Mouse (Mus musculus) testis, adult 2 months (tissue): Measurements from ENCODE around the gene Olfr70. TPM values are rescaled to one million over a fixed set of nuclear protein-coding genes. Genes with fewer than 3 reads are reported as not detected.

Experiments
- H3K27ac ChIP-seq: fragments of 200-500 bp; 2 replicates; pipeline ENCODE4 v1.5.1; 2012; ENCODE audit warnings: low read depth, low read length; ENCODE audit not compliant: control insufficient read depth, insufficient read depth
- H3K27me3 ChIP-seq: fragments of 200-500 bp; 2 replicates; pipeline ENCODE4 v1.6.1; 2012; ENCODE audit warnings: mild to moderate bottlenecking, low read length, moderate library complexity; ENCODE audit not compliant: control insufficient read depth, insufficient read depth
- H3K36me3 ChIP-seq: fragments of 200-500 bp; 2 replicates; pipeline ENCODE4 v1.6.1; 2012; ENCODE audit warnings: mild to moderate bottlenecking, low read length; ENCODE audit not compliant: control insufficient read depth, insufficient read depth
- H3K4me1 ChIP-seq: fragments of 200-500 bp; 2 replicates; pipeline ENCODE4 v1.6.1; 2012; ENCODE audit warnings: low read length; ENCODE audit not compliant: control insufficient read depth, insufficient read depth
- H3K4me3 ChIP-seq: fragments of 200-500 bp; 2 replicates; pipeline ENCODE4 v1.5.1; 2012; ENCODE audit warnings: low read depth, mild to moderate bottlenecking, low read length, moderate library complexity, mixed read lengths; ENCODE audit not compliant: control insufficient read depth
- CTCF ChIP-seq: fragments of 200-500 bp; IDR thresholded peaks from 2 replicates; pipeline ENCODE4 v1.5.1; 2012; ENCODE audit warnings: low read depth, mild to moderate bottlenecking, inconsistent platforms, low read length, moderate library complexity; ENCODE audit not compliant: control insufficient read depth, insufficient read depth, insufficient replicate concordance
- POLR2A ChIP-seq: fragments of 200-500 bp; IDR thresholded peaks from 2 replicates; pipeline ENCODE4 v1.6.1; 2012; ENCODE audit warnings: low read depth, mild to moderate bottlenecking, inconsistent platforms, low read length, moderate library complexity; ENCODE audit not compliant: control insufficient read depth
- polyA plus RNA-seq: library from polyadenylated mRNA; depleted of rRNA; stranded (reverse); fragments of >200 nt; gene quantifications from 2 replicates; pipeline ENCODE4 v1.2.3, GENCODE M21; 2012; rRNA removed

Gene Olfr70
- not detected in 2 replicates for polyA plus RNA-seq

- Histone ChIP-seq H3K4me1 (no peaks in the 10 kb centered on the region), H3K27ac (no peak within 1 kb of the TSS), H3K4me3 (no peak within 1 kb of the TSS), H3K27me3 (no peaks in the 10 kb centered on the region), H3K36me3 (no peaks in the 10 kb centered on the region)
- no peak for TF ChIP-seq CTCF
- TF ChIP-seq POLR2A: no peak
These were observed at the start of gene Olfr70 for GRCm38 (mm10) chr4:43700707-43701106. Gene Olfr70 (minus strand): TSS chr4:43700807.

- TF ChIP-seq CTCF (peak; percentile 11; the same call in 1 of the 2 replicates), POLR2A (no peak)
- Histone ChIP-seq H3K27ac (no peak overlapping the region), H3K27me3 (no peaks in the 10 kb centered on the region), H3K4me1 (0 out of 2 replicates have a peak, but pooled peaks cover 3% of the 10 kb centered on the region), H3K4me3 (no peak overlapping the region), H3K36me3 (no peaks in the 10 kb centered on the region)
These were observed 44.6 kb upstream of the Olfr70 start for GRCm38 (mm10) chr4:43745187-43745586.

- TF ChIP-seq POLR2A (no peak), CTCF (no peak)
- Histone ChIP-seq H3K4me1 (peaks cover 3% of the 10 kb centered on the region; the same call in 1 of the 2 replicates), H3K36me3 (no peaks in the 10 kb centered on the region), H3K4me3 (no peak overlapping the region), H3K27me3 (no peaks in the 10 kb centered on the region), H3K27ac (no peak overlapping the region)
These were observed 42.5 kb upstream of the Olfr70 start for GRCm38 (mm10) chr4:43743099-43743498.

GRCm38 (mm10) chr4:43742637-43743036 is 42.0 kb upstream of the Olfr70 start:
- Histone ChIP-seq H3K4me1 (peaks cover 3% of the 10 kb centered on the region; the same call in 1 of the 2 replicates), H3K27ac (no peak overlapping the region), H3K36me3 (no peaks in the 10 kb centered on the region), H3K27me3 (no peaks in the 10 kb centered on the region), H3K4me3 (no peak overlapping the region)
- TF ChIP-seq POLR2A (no peak), CTCF (no peak)

GRCm38 (mm10) chr4:43741526-43741925 is 40.9 kb upstream of the Olfr70 start:
- Histone ChIP-seq H3K4me3 (no peak overlapping the region), H3K36me3 (no peaks in the 10 kb centered on the region), H3K27ac (no peak overlapping the region), H3K4me1 (peaks cover 3% of the 10 kb centered on the region), H3K27me3 (no peaks in the 10 kb centered on the region)
- TF ChIP-seq CTCF (no peak), POLR2A (no peak)

- peak overlapping the region; percentile 69 for H3K4me3 ChIP-seq
- TF ChIP-seq POLR2A (no peak), CTCF (no peak)
- peaks cover 3% of the 10 kb centered on the region for H3K4me1 ChIP-seq
- H3K36me3 ChIP-seq: no peaks in the 10 kb centered on the region
- H3K27ac ChIP-seq: peak overlapping the region; percentile 27; the same call in 1 of the 2 replicates
- no peaks in the 10 kb centered on the region for H3K27me3 ChIP-seq
These were observed 38.5 kb upstream of the Olfr70 start for GRCm38 (mm10) chr4:43738989-43739674.

- no peaks in the 10 kb centered on the region for H3K27me3 ChIP-seq
These were observed 36.5 kb upstream of the Olfr70 start for GRCm38 (mm10) chr4:43737144-43737543.

More at GRCm38 (mm10) chr4:43737144-43737543, 36.5 kb upstream of the Olfr70 start:
- peaks cover 2% of the 10 kb centered on the region for H3K4me1 ChIP-seq
- peak overlapping the region; percentile 69; the same call in 1 of the 2 replicates for H3K4me3 ChIP-seq
- TF ChIP-seq POLR2A (no peak), CTCF (no peak)
- no peak overlapping the region for H3K27ac ChIP-seq
- H3K36me3 ChIP-seq: no peaks in the 10 kb centered on the region
